Mouse (Mus musculus): ENCODE data around the gene Srms. TPM values are rescaled to one million over a fixed set of nuclear protein-coding genes. Genes with fewer than 3 reads are reported as not detected.

Gene Srms
- polyA plus RNA-seq, 1 experiment from 2014 or later: 1.7 TPM

DNA sequence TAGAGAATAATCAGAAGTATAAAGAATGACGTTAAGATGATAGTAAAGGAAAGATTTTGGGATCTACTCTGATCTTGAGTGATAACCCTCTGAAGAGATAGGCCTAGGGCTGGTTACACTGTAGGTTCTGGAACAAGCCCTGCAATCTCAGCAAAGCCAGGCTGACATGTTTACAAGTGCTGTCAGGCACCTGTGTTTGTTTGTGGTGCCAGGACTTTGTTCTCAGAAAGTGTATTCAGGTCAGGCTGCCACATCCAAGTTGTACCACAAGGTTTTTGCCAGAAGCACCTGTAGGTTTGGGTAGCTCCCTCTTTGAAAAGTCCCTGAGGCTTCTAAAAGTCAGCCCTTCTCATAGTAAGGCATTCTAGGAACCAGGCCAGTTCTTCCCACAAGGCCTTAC is 23.7 kb downstream of the Srms start:
- peak overlapping the region; percentile 97 for H3K27ac ChIP-seq (replicated peaks)
- H3K36me3 ChIP-seq (ENCODE audit: control insufficient read depth, insufficient read depth, low read length): no peaks in the 10 kb centered on the region
- no peaks in the 10 kb centered on the region for H3K27me3 ChIP-seq (ENCODE audit: control insufficient read depth, insufficient read depth, low read length)
- no peaks in the 10 kb centered on the region for H3K9me3 ChIP-seq (ENCODE audit: control insufficient read depth, low read length)
- H3K9ac ChIP-seq (ENCODE audit: low read length): no peak overlapping the region
- no peaks in the 10 kb centered on the region for H3K4me1 ChIP-seq (replicated peaks; ENCODE audit: control insufficient read depth, insufficient read depth)
- H3K4me3 ChIP-seq (ENCODE audit: low read depth, low read length): no peak overlapping the region
- 94% methylated on average over 1 of the region's 1 CpGs for WGBS
- DNase-seq (ENCODE audit: low spot score): no peak
- no peak for TF ChIP-seq CTCF (IDR thresholded peaks at IDR 0.05; ENCODE audit: low read depth)
- no peak for TF ChIP-seq EP300 (optimal IDR thresholded peaks at IDR 0.05)
- no peak overlapping the region for H3K4me2 ChIP-seq (replicated peaks; ENCODE audit: low read depth)
- no peak for ATAC-seq (ENCODE audit: low FRiP score, low TSS enrichment)

DNA sequence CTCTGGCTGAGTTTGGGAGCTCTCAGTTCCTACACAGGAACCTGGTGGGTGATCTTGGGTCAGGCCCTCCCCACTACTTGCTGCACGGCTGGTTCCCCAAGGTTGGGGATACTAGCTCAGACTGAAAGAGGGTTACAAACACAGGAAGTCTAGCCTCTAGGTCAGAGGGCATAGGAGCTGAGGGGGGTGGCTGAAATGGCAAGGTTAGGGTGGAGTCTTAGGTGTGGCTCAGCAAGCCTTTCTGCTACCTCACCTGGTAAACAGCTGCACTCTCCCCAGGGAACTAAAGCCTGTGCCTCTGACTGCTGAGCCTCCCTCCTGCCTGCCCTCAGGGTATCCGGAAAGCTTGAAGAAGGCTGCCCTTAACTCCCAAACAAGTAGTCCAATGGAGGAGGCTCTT is 24.3 kb downstream of the Srms start:
- DNase-seq (ENCODE audit: low spot score): peak; percentile 82
- WGBS: 32% methylated on average over 2 of the region's 2 CpGs
- Histone ChIP-seq H3K4me2 (replicated peaks; ENCODE audit: low read depth) (peak overlapping the region; percentile 59; the same call in 1 of the 2 replicates), H3K27me3 (ENCODE audit: control insufficient read depth, insufficient read depth, low read length) (no peaks in the 10 kb centered on the region), H3K9ac (ENCODE audit: low read length) (0 out of 2 replicates have a peak overlapping the region, but pooled peaks have one; percentile 38), H3K4me3 (ENCODE audit: low read depth, low read length) (no peak overlapping the region), H3K36me3 (ENCODE audit: control insufficient read depth, insufficient read depth, low read length) (no peaks in the 10 kb centered on the region), H3K4me1 (replicated peaks; ENCODE audit: control insufficient read depth, insufficient read depth) (no peaks in the 10 kb centered on the region), H3K27ac (replicated peaks) (peak overlapping the region; percentile 97), H3K9me3 (ENCODE audit: control insufficient read depth, low read length) (no peaks in the 10 kb centered on the region)
- ATAC-seq (ENCODE audit: low FRiP score, low TSS enrichment): peak; percentile 76
- TF ChIP-seq CTCF (IDR thresholded peaks at IDR 0.05; ENCODE audit: low read depth): no peak
- TF ChIP-seq EP300 (optimal IDR thresholded peaks at IDR 0.05): no peak

GRCm38 (mm10) chr2:181187121-181188000 is 25.6 kb downstream of the Srms start, which contains the start of gene Ppdpf:
Ppdpf (plus strand) TSS chr2:181187247.
- Histone ChIP-seq H3K36me3 (ENCODE audit: control insufficient read depth, insufficient read depth, low read length) (no peaks in the 10 kb centered on the region), H3K4me1 (replicated peaks; ENCODE audit: control insufficient read depth, insufficient read depth) (no peaks in the 10 kb centered on the region), H3K4me2 (replicated peaks; ENCODE audit: low read depth) (peak within 1 kb of the TSS; percentile 59), H3K4me3 (ENCODE audit: low read depth, low read length) (peak within 1 kb of the TSS; percentile 70), H3K27me3 (ENCODE audit: control insufficient read depth, insufficient read depth, low read length) (no peaks in the 10 kb centered on the region), H3K9me3 (ENCODE audit: control insufficient read depth, low read length) (no peaks in the 10 kb centered on the region), H3K27ac (replicated peaks) (peak within 1 kb of the TSS; percentile 97), H3K9ac (ENCODE audit: low read length) (peak within 1 kb of the TSS; percentile 86)
- TF ChIP-seq EP300 (optimal IDR thresholded peaks at IDR 0.05) (no peak), CTCF (IDR thresholded peaks at IDR 0.05; ENCODE audit: low read depth) (peak; percentile 38)
- WGBS: under 1% methylated on average over 64 of the region's 64 CpGs
- DNase-seq (ENCODE audit: low spot score) (peak; percentile 96), ATAC-seq (ENCODE audit: low FRiP score, low TSS enrichment) (peak; percentile 95)

DNA sequence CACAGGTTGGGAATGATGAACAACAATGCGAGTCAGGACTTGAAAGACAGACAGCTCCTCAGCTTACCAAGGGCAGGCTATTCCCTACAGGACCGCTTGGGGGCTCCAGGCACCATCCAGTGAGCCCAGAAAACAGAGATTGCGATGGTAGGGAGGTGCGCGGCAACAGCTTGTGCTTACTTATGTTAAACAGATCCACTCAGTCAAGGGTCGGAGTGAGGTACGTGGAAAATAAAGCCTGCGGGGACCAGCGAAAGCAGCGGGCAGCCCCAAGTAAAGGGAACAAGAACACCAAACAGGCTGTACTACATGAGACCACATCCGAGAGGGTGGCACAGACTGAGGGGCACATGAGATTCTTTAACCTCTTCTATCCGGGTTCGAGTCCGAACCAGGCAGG is 26.4 kb downstream of the Srms start:
- Histone ChIP-seq H3K36me3 (ENCODE audit: control insufficient read depth, insufficient read depth, low read length) (no peaks in the 10 kb centered on the region), H3K27ac (replicated peaks) (peak overlapping the region; percentile 97), H3K4me3 (ENCODE audit: low read depth, low read length) (peak overlapping the region; percentile 70), H3K9ac (ENCODE audit: low read length) (peak overlapping the region; percentile 86), H3K9me3 (ENCODE audit: control insufficient read depth, low read length) (no peaks in the 10 kb centered on the region), H3K4me1 (replicated peaks; ENCODE audit: control insufficient read depth, insufficient read depth) (no peaks in the 10 kb centered on the region), H3K4me2 (replicated peaks; ENCODE audit: low read depth) (peak overlapping the region; percentile 59), H3K27me3 (ENCODE audit: control insufficient read depth, insufficient read depth, low read length) (no peaks in the 10 kb centered on the region)
- WGBS: under 1% methylated on average over 14 of the region's 14 CpGs
- TF ChIP-seq CTCF (IDR thresholded peaks at IDR 0.05; ENCODE audit: low read depth) (peak; percentile 99), EP300 (optimal IDR thresholded peaks at IDR 0.05) (no peak)
- ATAC-seq (ENCODE audit: low FRiP score, low TSS enrichment) (peak; percentile 81), DNase-seq (ENCODE audit: low spot score) (peak; percentile 91)

- TF ChIP-seq EP300 (optimal IDR thresholded peaks at IDR 0.05) (no peak), CTCF (IDR thresholded peaks at IDR 0.05; ENCODE audit: low read depth) (no peak)
- Histone ChIP-seq H3K9ac (ENCODE audit: low read length) (no peak overlapping the region), H3K27me3 (ENCODE audit: control insufficient read depth, insufficient read depth, low read length) (no peaks in the 10 kb centered on the region), H3K9me3 (ENCODE audit: control insufficient read depth, low read length) (no peaks in the 10 kb centered on the region), H3K27ac (replicated peaks) (no peak overlapping the region), H3K36me3 (ENCODE audit: control insufficient read depth, insufficient read depth, low read length) (no peaks in the 10 kb centered on the region), H3K4me1 (replicated peaks; ENCODE audit: control insufficient read depth, insufficient read depth) (no peaks in the 10 kb centered on the region), H3K4me2 (replicated peaks; ENCODE audit: low read depth) (no peak overlapping the region), H3K4me3 (ENCODE audit: low read depth, low read length) (no peak overlapping the region)
- 65% methylated on average over 6 of the region's 6 CpGs for WGBS
- ATAC-seq (ENCODE audit: low FRiP score, low TSS enrichment): no peak
- DNase-seq (ENCODE audit: low spot score): no peak
These were observed 32.1 kb downstream of the Srms start for GRCm38 (mm10) chr2:181180898-181181297.

- no peak for DNase-seq (ENCODE audit: low spot score)
- Histone ChIP-seq H3K27me3 (ENCODE audit: control insufficient read depth, insufficient read depth, low read length) (no peaks in the 10 kb centered on the region), H3K27ac (replicated peaks) (no peak overlapping the region), H3K9ac (ENCODE audit: low read length) (no peak overlapping the region), H3K9me3 (ENCODE audit: control insufficient read depth, low read length) (no peaks in the 10 kb centered on the region), H3K4me1 (replicated peaks; ENCODE audit: control insufficient read depth, insufficient read depth) (no peaks in the 10 kb centered on the region), H3K4me3 (ENCODE audit: low read depth, low read length) (no peak overlapping the region), H3K36me3 (ENCODE audit: control insufficient read depth, insufficient read depth, low read length) (no peaks in the 10 kb centered on the region), H3K4me2 (replicated peaks; ENCODE audit: low read depth) (no peak overlapping the region)
- ATAC-seq (ENCODE audit: low FRiP score, low TSS enrichment): no peak
- TF ChIP-seq EP300 (optimal IDR thresholded peaks at IDR 0.05): no peak
- no peak for TF ChIP-seq CTCF (IDR thresholded peaks at IDR 0.05; ENCODE audit: low read depth)
- WGBS: 60% methylated on average over 5 of the region's 5 CpGs
These were observed 34.5 kb downstream of the Srms start for GRCm38 (mm10) chr2:181178471-181178870.
